In the genomic region with DNA sequence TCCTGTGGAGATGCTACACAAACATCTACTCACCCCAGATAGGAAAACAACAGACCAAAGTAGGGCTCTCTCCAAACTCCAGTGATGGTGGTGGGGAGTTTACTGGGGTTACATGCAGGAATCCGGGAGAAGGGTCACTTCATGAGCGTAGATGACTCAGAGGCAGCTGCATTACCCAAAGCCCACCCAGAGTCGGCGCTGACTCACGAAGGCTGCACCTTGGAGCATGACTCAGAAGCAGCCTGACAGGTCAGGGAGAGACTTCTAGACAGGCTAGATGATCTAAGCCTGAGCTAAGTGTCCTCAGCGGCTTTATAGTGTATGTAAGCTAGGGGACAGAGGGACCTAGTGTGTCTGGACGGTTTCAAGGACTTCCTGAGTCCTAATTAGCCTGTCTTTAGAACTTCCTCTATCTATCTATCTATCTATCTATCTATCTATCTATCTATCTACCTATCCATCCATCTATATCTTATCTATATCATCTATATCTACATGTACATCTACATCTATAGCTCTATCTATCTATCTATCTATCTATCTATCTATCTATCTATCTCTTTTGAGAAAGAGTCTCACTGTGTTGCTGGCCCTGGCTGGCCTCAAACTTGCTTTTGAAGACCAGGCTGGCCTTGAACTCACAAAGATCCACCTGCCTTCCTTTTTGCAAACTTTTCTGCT, we compare ENCODE assay signal across 18 mouse cellular contexts. TPM values are rescaled to one million over a fixed set of nuclear protein-coding genes. Genes with fewer than 3 reads are reported as not detected.
DNase-seq lines count a peak whose midpoint lies in the region; ATAC-seq lines count a peak whose summit lies in the region.
"Had no signal": no experiment of that assay in that cellular context is flagged by ENCODE, and none has a peak within 500 bp of the region (broad histone marks: within the 10 kb centered on the region; RNA-seq: fewer than 3 reads in every experiment).

No protein-coding gene starts in this region.

- H3K27me3 ChIP-seq in neural tube, embryonic 15.5 days (replicated peaks) = no peaks in the 10 kb centered on the region
- H3K27me3 ChIP-seq: limb, embryonic 12.5 days; Patski had no signal

- H3K27ac ChIP-seq in neural tube, embryonic 15.5 days (replicated peaks) = no peak overlapping the region
- H3K27ac ChIP-seq: hindbrain, embryonic 14.5 days; kidney, postnatal 0 days; limb, embryonic 12.5 days; liver, embryonic 14.5 days had no signal

- H3K9ac ChIP-seq in neural tube, embryonic 15.5 days (replicated peaks) = no peak overlapping the region
- H3K9ac ChIP-seq: hindbrain, embryonic 14.5 days; limb, embryonic 12.5 days; liver, embryonic 14.5 days had no signal

- H3K4me3 ChIP-seq in neural tube, embryonic 15.5 days (replicated peaks) = no peak overlapping the region
- H3K4me3 ChIP-seq: limb, embryonic 12.5 days; megakaryocyte, embryonic 14.5 days had no signal

- H3K4me1 ChIP-seq in neural tube, embryonic 15.5 days = 0 out of 2 replicates have a peak, but pooled peaks cover 3% of the 10 kb centered on the region
- H3K4me1 ChIP-seq: limb, embryonic 12.5 days had no signal

- no peaks in the 10 kb centered on the region for H3K9me3 ChIP-seq in neural tube, embryonic 15.5 days (replicated peaks)
- H3K9me3 ChIP-seq: limb, embryonic 12.5 days; megakaryocyte, embryonic 14.5 days had no signal

- H3K36me3 ChIP-seq in neural tube, embryonic 15.5 days = no peaks in the 10 kb centered on the region
- H3K36me3 ChIP-seq: limb, embryonic 12.5 days had no signal

- 92% methylated on average over 7 of the region's 7 CpGs for WGBS in neural tube, embryonic 15.5 days

- DNase-seq in 3134 (ENCODE audit: extremely low read depth, insufficient read length, low spot score) (peak; percentile 35), 416B (ENCODE audit: low read depth) (peak; percentile 60)
- peak; percentile 13 for DNase-seq in adrenal gland, postnatal 10 days
- no peak for DNase-seq in embryo, embryonic 11 days
- no peak for DNase-seq in right cerebral cortex, postnatal 36 days (ENCODE audit: low spot score in 2 of 2)
- DNase-seq: cerebellum, postnatal 10 days; gastrocnemius, postnatal 14 days; kidney, adult 11 months had no signal

- peak; percentile 16; the same call in 1 of the 2 replicates for ATAC-seq in megakaryocyte, adult 5-6 weeks (ENCODE audit: poor library complexity, severe bottlenecking)
- no peak for ATAC-seq in neural tube, embryonic 15.5 days (ENCODE audit: low FRiP score)
- ATAC-seq: midbrain, embryonic 16.5 days; Patski had no signal

- H3K4me2 ChIP-seq in neural tube, embryonic 15.5 days = no peak overlapping the region
- H3K4me2 ChIP-seq: heart, embryonic 11.5 days; hindbrain, embryonic 14.5 days; limb, embryonic 12.5 days had no signal

RNA-seq across cellular contexts. Expression of gene Ube2f, which starts 30.3 kb away (rescaled TPM):
- total RNA-seq in adrenal gland, postnatal 10 days (2021) = 10 to 100 TPM; 59.2 to 61.7 TPM
- total RNA-seq in megakaryocyte, adult 5-6 weeks (2015) = 94.5 and 117 TPM in 2 replicates
- 59.1 and 63.1 TPM in 2 replicates for total RNA-seq in megakaryocyte, adult 5-6 weeks (2017)
- 58.6 and 63.2 TPM in 2 replicates for polyA plus RNA-seq in neural tube, embryonic 15.5 days (2015; fragmentation: Nextera tagmentation; extraction: Ambion mirVana)

RNA-seq across cellular contexts. Expression of gene Ramp1, which starts 40.2 kb away (rescaled TPM):
- total RNA-seq in adrenal gland, postnatal 10 days (2021) = 10 to 100 TPM in 1 of 2 experiments, 1 to 10 TPM in 1; 8.3 to 11.3 TPM
- total RNA-seq in megakaryocyte, adult 5-6 weeks (2015) = 71.1 and 79.5 TPM in 2 replicates
- total RNA-seq in megakaryocyte, adult 5-6 weeks (2017) = 75.2 and 81.4 TPM in 2 replicates
- 16.1 and 21.3 TPM in 2 replicates for polyA plus RNA-seq in neural tube, embryonic 15.5 days (2015; fragmentation: Nextera tagmentation; extraction: Ambion mirVana)
- polyA plus RNA-seq: Patski had no signal

Comparison
In these comparisons a context has a peak if more than half of its experiments do, and no peak if none do; other contexts are left out.
1. DNase-seq: peak in 3134 (single experiment), 416B (single experiment) and adrenal gland, postnatal 10 days (single experiment); none in embryo, embryonic 11 days (single experiment) and right cerebral cortex, postnatal 36 days (0 of 2).
2. RNA of gene Ramp1, which starts 40.2 kb away (total RNA-seq): 71.1 to 81.4 TPM in megakaryocyte, adult 5-6 weeks; 8.3 to 11.3 TPM in adrenal gland, postnatal 10 days; every median in the first group is over 4 times any median in the second.